Mouse (Mus musculus) midbrain, embryonic 14.5 days (tissue): ENCODE data around the gene Kmt2c. TPM values are rescaled to one million over a fixed set of nuclear protein-coding genes. Genes with fewer than 3 reads are reported as not detected.

Source experiments
- ATAC-seq: fragments of 200-750 bp; cut with Nextera tagmentation; 2 replicates; pipeline ENCODE4 v1.8.0; 2017; ENCODE audit warnings: moderate number of reproducible peaks, moderate library complexity; ENCODE audit not compliant: low FRiP score, low TSS enrichment
- DNase-seq: peaks from one replicate; pipeline ENCODE4 v3.0.0-alpha.2; 2015
- H3K27ac ChIP-seq: fragments of 300-500 bp; sonication (generic); replicated peaks from 2 replicates; pipeline ENCODE4 v1.5.1; 2014; ENCODE audit warnings: mild to moderate bottlenecking, low read depth, low read length, moderate library complexity
- H3K27me3 ChIP-seq: fragments of 300-500 bp; sonication (generic); 2 replicates; pipeline ENCODE4 v1.6.1; 2014; ENCODE audit warnings: low read length, control low read depth, mixed read lengths; ENCODE audit not compliant: control insufficient read depth, insufficient read depth
- H3K36me3 ChIP-seq: fragments of 300-500 bp; sonication (generic); 2 replicates; pipeline ENCODE4 v1.6.1; 2014; ENCODE audit warnings: low read length, control low read depth; ENCODE audit not compliant: control insufficient read depth, insufficient read depth
- H3K4me1 ChIP-seq: fragments of 300-500 bp; sonication (generic); 2 replicates; pipeline ENCODE4 v1.6.1; 2014; ENCODE audit warnings: mild to moderate bottlenecking, antibody characterized with exemption, low read length, control low read depth; ENCODE audit not compliant: control insufficient read depth, insufficient read depth
- H3K4me2 ChIP-seq: fragments of 300-500 bp; sonication (generic); 2 replicates; pipeline ENCODE4 v1.6.1; 2014; ENCODE audit warnings: mild to moderate bottlenecking, low read length, moderate library complexity
- H3K4me3 ChIP-seq: fragments of 300-500 bp; sonication (generic); replicated peaks from 2 replicates; pipeline ENCODE4 v1.5.1; 2014; ENCODE audit warnings: low read depth, low read length
- H3K9ac ChIP-seq: fragments of 300-500 bp; sonication (generic); replicated peaks from 2 replicates; pipeline ENCODE4 v1.6.1; 2014; ENCODE audit warnings: mild to moderate bottlenecking, low read length, moderate library complexity
- H3K9me3 ChIP-seq: fragments of 300-500 bp; sonication (generic); 2 replicates; pipeline ENCODE4 v1.6.1; 2016; ENCODE audit warnings: low read length, control low read depth, mixed read lengths; ENCODE audit not compliant: control insufficient read depth
- WGBS: fragments of 180-500 bp; shearing (Covaris S2); extraction: QIAGEN DNeasy Blood & Tissue Kit; methylation state at CpG from one replicate; pipeline ENCODE4 v1.1.7; 2014; 5-methylcytosine and 5-hydroxymethylcytosine counted together
- polyA plus RNA-seq: library from polyadenylated mRNA; unstranded; fragments of >200 nt; fragmentation: Nextera tagmentation; extraction: Ambion mirVana; gene quantifications from 2 replicates; pipeline ENCODE4 v1.2.1, GENCODE M21; 2014

The Kmt2c gene
- polyA plus RNA-seq, 1 experiment from 2014 or later: 32.8 TPM

DNA sequence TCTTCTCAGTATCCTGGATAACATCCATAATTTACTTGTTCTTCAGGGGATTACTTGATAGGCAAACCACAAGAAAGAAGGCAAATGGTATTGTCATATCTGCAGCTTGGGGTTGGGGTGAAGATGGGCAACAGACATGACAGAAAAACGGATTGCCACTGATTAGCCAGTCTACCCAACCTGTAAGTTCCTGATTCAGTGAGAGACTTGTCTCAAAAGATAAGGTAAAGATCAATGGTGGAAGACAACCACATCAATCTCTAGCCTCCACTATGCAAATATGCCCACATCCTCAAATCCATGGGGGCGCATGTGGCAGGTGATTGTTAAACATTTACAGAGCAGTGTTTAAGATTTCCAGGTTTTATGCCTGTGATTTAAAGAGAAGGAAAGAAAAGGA, 105.9 kb downstream of the Kmt2c start:
- H3K4me3 ChIP-seq: no peak overlapping the region
- peaks cover 3% of the 10 kb centered on the region; the same call in 1 of the 2 replicates for H3K36me3 ChIP-seq
- DNase-seq (no peak), ATAC-seq (no peak)
- H3K4me2 ChIP-seq: no peak overlapping the region
- no peak overlapping the region for H3K27ac ChIP-seq
- no peaks in the 10 kb centered on the region for H3K27me3 ChIP-seq
- no peak overlapping the region for H3K9ac ChIP-seq
- H3K4me1 ChIP-seq: no peaks in the 10 kb centered on the region
- no peaks in the 10 kb centered on the region for H3K9me3 ChIP-seq
- 79% methylated on average over 2 of the region's 2 CpGs for WGBS

- no peak overlapping the region for H3K27ac ChIP-seq
- ATAC-seq (no peak), DNase-seq (no peak)
- no peak overlapping the region for H3K9ac ChIP-seq
- H3K4me2 ChIP-seq: no peak overlapping the region
- no peaks in the 10 kb centered on the region for H3K4me1 ChIP-seq
- H3K4me3 ChIP-seq: no peak overlapping the region
- H3K27me3 ChIP-seq: no peaks in the 10 kb centered on the region
- WGBS: 85% methylated on average over 11 of the region's 11 CpGs
- peaks cover 13% of the 10 kb centered on the region; the same call in 1 of the 2 replicates for H3K36me3 ChIP-seq
- H3K9me3 ChIP-seq: no peaks in the 10 kb centered on the region
These were observed 115.0 kb downstream of the Kmt2c start for GRCm38 (mm10) chr5:25383581-25383980.

DNA sequence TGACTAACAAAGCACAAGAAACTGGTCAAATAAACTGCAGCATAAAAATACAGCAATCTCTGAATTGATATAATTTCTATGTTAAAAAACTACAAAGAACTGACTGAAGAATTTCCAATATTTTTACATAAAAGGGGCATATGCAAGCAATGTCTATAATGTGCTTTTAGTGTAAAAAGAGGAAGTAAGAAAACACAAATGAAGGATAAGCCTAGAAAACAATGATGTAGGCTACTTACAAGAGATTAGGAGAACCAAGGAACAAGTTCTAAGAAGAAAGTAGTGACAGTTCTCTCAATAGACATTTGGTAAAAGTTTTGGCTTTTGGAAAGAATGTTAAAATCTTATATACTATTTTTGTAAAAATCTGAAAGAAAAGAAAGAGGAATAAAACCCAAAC, 119.4 kb downstream of the Kmt2c start:
- ATAC-seq (no peak), DNase-seq (no peak)
- H3K36me3 ChIP-seq: peaks cover 8% of the 10 kb centered on the region; the same call in 1 of the 2 replicates
- no peak overlapping the region for H3K4me3 ChIP-seq
- H3K27me3 ChIP-seq: no peaks in the 10 kb centered on the region
- no peaks in the 10 kb centered on the region for H3K9me3 ChIP-seq
- no peaks in the 10 kb centered on the region for H3K4me1 ChIP-seq
- no peak overlapping the region for H3K9ac ChIP-seq
- no peak overlapping the region for H3K27ac ChIP-seq
- no peak overlapping the region for H3K4me2 ChIP-seq

DNA sequence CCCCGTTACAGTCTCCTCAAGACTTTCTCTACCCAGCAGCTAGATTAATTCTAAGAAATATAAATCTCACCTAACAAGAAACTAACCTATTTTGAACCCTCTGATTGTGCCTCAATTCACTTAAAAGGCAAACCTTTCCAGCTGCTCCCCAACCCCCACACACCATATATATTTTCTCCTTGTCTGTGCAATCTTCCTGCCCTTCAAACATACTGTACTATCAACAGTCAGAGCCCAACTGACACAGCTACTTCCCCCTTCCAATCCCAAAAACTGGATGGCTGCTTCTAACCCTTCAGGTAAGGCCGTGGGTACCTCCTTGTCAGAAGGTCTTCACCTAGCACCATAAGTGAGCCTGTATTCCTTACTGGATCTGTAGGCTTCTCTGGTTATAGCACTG, 130.2 kb downstream of the Kmt2c start:
- DNase-seq: no peak
- Histone ChIP-seq H3K27ac (no peak overlapping the region), H3K4me2 (no peak overlapping the region), H3K9ac (no peak overlapping the region), H3K9me3 (no peaks in the 10 kb centered on the region), H3K27me3 (no peaks in the 10 kb centered on the region), H3K4me3 (no peak overlapping the region), H3K36me3 (peaks cover 10% of the 10 kb centered on the region), H3K4me1 (no peaks in the 10 kb centered on the region)
- 96% methylated on average over 2 of the region's 2 CpGs for WGBS
- ATAC-seq: no peak

- no peak overlapping the region for H3K4me2 ChIP-seq
- H3K4me3 ChIP-seq: no peak overlapping the region
- no peaks in the 10 kb centered on the region for H3K27me3 ChIP-seq
- DNase-seq (no peak), ATAC-seq (no peak)
- H3K9me3 ChIP-seq: no peaks in the 10 kb centered on the region
- 89% methylated on average over 1 of the region's 1 CpGs for WGBS
- no peak overlapping the region for H3K27ac ChIP-seq
- H3K9ac ChIP-seq: no peak overlapping the region
- no peaks in the 10 kb centered on the region for H3K4me1 ChIP-seq
- H3K36me3 ChIP-seq: peaks cover 4% of the 10 kb centered on the region; the same call in 1 of the 2 replicates
These were observed 131.5 kb downstream of the Kmt2c start for GRCm38 (mm10) chr5:25367126-25367525.

DNA sequence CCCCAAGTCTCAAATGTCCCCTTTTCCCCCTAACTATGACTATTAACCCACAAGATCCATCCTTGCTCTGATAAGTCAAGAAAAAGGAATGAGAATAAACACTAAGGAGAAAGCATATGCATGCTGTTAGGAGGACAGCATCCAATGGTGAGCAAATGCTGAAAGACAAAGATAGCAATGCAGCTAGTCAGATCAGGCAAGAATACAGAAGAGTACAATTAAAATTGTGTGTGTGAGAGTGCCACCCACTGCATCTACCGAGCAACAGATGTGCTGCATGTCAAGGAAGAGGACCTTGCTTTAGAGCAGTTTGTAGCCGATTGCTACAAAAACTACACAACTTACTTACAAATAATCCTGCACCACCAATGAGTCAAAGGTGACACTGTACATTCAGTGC, 145.1 kb downstream of the Kmt2c start:
- peaks cover 35% of the 10 kb centered on the region for H3K36me3 ChIP-seq
- H3K27me3 ChIP-seq: no peaks in the 10 kb centered on the region
- H3K4me2 ChIP-seq: no peak overlapping the region
- H3K9me3 ChIP-seq: no peaks in the 10 kb centered on the region
- ATAC-seq (no peak), DNase-seq (no peak)
- no peaks in the 10 kb centered on the region for H3K4me1 ChIP-seq
- H3K27ac ChIP-seq: no peak overlapping the region
- H3K4me3 ChIP-seq: no peak overlapping the region
- H3K9ac ChIP-seq: no peak overlapping the region
- WGBS: 85% methylated on average over 2 of the region's 2 CpGs

DNA sequence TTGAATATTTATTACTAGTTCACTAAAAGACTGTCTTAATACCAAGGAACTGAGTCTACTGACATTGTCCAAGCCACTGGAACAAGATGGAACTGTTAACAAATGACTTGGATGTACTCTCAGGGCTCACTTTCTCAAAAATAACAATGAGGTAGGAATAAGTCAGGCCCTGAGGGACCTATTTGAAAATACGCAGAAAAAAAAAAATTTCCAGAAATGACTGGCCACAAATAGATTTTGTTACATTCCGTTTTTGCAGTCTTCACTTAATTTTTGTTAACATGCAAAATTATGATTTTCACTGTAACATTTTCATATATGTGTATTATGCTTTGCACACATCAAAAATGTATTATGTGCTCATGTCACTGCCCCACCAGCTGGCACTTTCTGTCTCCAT, 167.3 kb downstream of the Kmt2c start:
- Histone ChIP-seq H3K9ac (no peak overlapping the region), H3K27me3 (no peaks in the 10 kb centered on the region), H3K4me2 (no peak overlapping the region), H3K27ac (no peak overlapping the region), H3K4me3 (no peak overlapping the region), H3K9me3 (no peaks in the 10 kb centered on the region), H3K36me3 (peaks cover 23% of the 10 kb centered on the region), H3K4me1 (no peaks in the 10 kb centered on the region)
- WGBS: 96% methylated on average over 2 of the region's 2 CpGs
- DNase-seq (no peak), ATAC-seq (no peak)

GRCm38 (mm10) chr5:25313881-25314280, 184.7 kb downstream of the Kmt2c start:
- Histone ChIP-seq H3K27me3 (no peaks in the 10 kb centered on the region), H3K27ac (no peak overlapping the region), H3K9ac (no peak overlapping the region), H3K4me2 (no peak overlapping the region), H3K36me3 (peaks cover 74% of the 10 kb centered on the region), H3K9me3 (no peaks in the 10 kb centered on the region), H3K4me1 (no peaks in the 10 kb centered on the region), H3K4me3 (no peak overlapping the region)
- no peak for ATAC-seq
- WGBS: 91% methylated on average over 6 of the region's 6 CpGs
- DNase-seq: peak; percentile 6

GRCm38 (mm10) chr5:25310226-25310625, 188.4 kb downstream of the Kmt2c start:
- Histone ChIP-seq H3K4me3 (no peak overlapping the region), H3K27me3 (no peaks in the 10 kb centered on the region), H3K9me3 (no peaks in the 10 kb centered on the region), H3K9ac (no peak overlapping the region), H3K4me1 (no peaks in the 10 kb centered on the region), H3K36me3 (peaks cover 58% of the 10 kb centered on the region), H3K27ac (no peak overlapping the region), H3K4me2 (no peak overlapping the region)
- 95% methylated on average over 2 of the region's 2 CpGs for WGBS
- no peak for ATAC-seq
- DNase-seq: no peak
